Mouse (Mus musculus) inflammation-experienced regulatory T-cells, adult 6 months (primary cell): ENCODE measurements around the gene Ube2v1. TPM values are rescaled to one million over a fixed set of nuclear protein-coding genes. Genes with fewer than 3 reads are reported as not detected.

ENCODE experiments used
- ATAC-seq: one replicate; pipeline ENCODE4 v1.8.0; 2017
- polyA plus RNA-seq, 3 experiments: library from polyadenylated mRNA; unstranded; fragments of 100-300 nt; shearing (Covaris generic); gene quantifications; one replicate each; pipeline ENCODE4 v1.2.1; 2017

Gene Ube2v1
- polyA plus RNA-seq, 3 experiments from 2014 or later: 370 to 426 (median 380) TPM

DNA sequence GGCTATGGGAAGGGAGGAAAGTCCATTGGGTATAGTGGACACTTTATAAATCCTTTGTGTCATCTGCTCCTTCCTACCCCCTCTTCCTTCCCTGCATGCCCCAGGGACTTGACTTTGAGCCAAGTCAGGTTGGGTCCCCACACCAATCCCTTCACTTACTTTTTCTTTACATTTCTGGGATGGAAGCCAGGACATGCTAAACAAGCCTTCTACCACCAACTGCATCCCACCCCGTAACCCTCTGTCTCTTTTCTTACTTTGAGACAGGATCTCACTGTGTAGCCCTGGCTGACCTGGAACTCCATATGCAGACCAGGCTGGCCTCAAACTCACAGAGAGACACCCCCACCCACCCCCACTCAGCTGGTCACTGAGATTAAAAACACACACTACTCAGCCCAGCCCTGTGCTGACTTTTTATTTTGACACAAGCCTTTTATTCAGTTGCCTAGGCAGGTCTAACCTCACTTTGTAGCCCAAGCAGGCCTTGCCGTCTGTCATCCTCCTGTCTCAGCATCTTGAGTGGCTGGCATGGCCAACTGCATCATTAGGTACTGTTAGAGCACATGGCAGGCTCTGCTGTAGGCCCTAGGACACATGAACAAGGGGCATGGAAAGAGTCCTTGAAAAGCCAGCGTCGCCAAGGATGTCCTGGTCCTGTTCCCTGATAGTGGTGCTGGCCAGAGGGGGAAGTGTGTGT lies 38.2 kb downstream of the Ube2v1 start:
- no peak for ATAC-seq

DNA sequence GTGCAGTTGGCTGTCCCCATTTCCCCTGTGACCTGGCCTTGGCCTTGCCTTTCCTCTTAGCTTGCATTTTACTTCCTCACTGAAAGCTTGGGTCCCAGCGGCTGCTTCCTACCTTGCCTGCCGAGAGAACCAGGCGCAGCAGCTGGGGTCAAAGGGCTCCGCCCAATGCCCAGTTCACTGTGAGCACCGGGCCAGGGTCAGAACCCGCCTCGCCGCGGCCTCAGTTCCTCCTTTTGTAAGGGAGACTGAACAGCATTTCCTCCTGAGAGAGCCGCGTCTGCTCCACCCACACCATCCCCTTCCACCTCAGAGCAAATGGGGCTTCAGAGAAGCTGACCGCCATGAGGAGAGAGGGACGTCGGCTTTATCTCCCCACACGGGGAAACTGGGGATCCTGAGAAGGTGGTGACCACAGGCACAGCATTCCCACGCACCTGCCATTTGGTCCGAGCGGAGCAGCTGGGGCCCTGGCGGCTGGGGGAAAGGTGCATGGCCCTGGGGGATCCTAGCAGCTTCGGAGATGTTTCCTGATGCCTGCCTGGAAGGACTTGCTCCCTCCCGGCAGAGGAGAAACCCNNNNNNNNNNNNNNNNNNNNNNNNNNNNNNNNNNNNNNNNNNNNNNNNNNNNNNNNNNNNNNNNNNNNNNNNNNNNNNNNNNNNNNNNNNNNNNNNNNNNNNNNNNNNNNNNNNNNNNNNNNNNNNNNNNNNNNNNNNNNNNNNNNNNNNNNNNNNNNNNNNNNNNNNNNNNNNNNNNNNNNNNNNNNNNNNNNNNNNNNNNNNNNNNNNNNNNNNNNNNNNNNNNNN lies 42.9 kb downstream of the Ube2v1 start:
- peak; percentile 86 for ATAC-seq

DNA sequence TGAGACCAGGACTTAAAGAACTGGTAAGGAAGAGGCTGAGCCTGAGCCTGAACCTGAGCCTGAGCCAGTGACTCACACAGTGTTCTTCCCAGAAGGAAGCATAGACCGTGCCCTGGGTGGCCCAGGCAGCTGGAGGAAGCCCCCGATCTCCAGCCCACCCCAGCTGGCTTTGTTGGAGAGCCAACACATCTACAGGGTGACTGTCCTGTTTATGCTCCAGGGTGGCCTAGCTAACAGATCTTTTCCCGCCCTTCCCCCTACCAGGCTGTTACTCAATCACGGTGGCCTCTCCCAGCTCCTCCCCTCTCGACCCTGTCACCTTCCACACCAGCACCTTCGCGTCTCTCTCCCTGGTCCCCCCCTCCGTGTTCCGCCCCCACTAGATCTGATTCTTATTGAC lies 44.9 kb downstream of the Ube2v1 start:
- ATAC-seq: no peak

DNA sequence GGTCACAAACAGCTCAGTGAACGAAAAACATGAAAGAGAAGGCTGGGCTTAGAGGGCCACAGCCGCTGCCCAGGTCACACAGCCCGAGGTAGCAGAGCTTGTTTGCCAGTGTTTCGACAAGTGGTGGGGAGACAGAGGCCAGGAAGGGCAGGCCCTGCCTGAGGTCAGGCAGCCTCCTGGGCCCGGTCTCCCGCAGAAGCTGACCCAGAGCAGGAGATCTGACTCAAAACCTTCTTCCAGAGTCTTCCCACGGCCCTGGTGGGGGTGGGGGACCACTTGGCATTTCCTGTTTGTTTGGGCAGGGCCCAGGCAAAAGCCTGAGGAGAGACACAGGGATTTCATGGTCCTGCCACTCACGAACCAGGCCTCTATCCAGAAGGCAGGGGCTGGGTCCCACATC lies 45.9 kb downstream of the Ube2v1 start:
- ATAC-seq: no peak

DNA sequence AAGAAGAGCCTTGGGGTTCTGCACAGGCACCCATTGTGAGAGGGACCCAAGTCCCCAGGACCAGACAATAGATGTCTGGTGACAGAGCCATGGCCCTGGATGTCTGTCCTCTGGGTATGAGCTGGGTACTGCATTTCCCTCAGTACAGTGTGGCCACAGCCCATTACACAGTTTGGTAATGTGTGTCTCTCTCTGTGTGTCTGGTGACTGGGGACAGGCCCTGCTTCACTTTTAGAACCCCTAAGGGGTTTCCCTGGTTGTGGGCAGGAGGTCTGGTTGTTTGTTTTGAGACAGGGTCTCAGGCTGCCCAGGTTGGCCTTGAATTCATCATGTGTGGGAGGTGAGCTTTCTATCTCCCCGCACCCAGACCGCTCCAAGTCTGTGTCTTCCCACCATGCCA lies 46.6 kb downstream of the Ube2v1 start:
- ATAC-seq: no peak

DNA sequence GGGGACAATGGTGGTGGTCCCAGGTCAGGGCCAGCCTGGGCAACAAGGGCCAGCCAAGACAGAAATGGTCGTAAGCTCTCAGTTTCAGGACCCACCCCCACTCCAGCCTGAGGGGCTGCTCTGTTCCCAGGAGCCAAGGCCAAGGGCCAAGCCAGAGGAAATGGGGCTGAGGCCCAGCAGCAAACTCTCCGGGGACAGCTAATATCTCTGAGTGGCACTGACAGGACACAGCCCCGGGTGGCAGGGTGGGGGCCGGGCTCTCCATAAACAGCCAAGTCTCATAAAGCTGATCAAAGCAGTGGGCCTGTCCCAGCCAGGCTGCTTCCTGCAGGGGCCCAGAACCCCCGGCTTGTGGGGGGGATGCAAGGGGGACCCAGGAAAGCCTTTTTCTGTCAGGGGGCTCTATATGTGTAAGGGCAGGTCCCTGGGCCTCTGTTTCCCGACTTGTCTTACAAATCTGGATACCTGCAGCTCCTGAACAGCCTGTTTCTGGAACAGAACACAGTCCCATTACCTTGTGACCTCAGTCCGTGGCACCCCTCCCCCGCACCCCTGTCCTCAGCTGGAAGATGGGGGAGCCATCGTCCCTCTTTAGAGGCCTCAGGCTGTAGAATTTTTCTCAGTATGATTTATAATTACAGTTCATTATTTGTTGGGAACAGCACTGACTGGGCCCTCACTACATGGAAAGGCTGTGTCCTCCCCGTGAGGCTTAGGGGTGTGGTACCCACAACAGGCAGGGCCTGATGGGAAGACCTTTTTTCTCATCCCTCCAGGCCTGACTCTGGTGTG lies 48.5 kb downstream of the Ube2v1 start:
- ATAC-seq: no peak

DNA sequence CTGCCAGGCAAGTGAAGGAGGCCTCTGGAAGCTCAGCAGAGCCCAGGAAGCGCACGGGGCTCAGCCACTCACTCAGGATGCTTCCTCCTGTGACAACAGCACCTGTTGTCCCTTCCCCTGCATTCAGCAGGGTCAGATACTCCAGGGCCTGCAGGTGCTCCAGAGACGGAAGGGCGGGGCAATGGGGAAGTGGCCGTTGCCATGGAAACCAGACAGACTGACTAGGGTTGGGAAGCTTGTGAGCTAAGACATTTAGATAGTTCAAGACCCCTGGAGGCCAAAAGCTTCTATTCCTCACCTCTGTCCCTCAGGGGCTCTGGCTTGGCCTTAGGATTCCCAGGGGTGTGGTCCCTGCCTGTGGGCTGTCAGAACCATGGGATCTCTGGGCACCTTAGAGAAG lies 53.4 kb downstream of the Ube2v1 start:
- no peak for ATAC-seq

DNA sequence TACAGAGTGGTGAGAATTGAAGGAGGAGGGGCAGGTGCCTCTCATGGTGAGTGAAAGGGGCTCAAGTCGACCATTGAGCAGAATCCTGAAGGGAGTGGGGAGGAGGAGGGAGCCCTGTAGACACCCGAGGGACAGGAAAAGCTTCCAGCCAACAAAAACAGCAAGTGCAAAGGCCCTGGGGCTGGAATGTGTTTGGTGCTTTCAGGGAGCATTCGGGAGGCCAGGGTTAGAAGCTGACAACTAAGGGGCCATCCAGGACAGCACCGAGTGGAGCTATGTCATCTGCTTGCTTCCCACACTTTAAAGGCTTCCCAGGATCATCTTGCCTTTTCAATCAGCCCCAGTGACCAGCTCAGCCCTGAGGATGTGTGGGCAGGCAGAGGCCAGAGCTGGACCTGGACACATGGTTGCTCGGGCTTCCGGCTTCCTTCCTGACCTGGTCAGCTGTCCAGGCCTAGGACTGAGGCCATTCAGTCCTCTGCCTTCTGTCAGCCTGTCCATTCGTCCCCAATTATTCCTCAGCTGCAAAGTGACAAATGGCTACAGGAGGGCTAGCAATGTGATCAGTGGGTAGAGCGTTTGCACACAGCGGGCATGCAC lies 54.6 kb downstream of the Ube2v1 start:
- ATAC-seq: no peak

DNA sequence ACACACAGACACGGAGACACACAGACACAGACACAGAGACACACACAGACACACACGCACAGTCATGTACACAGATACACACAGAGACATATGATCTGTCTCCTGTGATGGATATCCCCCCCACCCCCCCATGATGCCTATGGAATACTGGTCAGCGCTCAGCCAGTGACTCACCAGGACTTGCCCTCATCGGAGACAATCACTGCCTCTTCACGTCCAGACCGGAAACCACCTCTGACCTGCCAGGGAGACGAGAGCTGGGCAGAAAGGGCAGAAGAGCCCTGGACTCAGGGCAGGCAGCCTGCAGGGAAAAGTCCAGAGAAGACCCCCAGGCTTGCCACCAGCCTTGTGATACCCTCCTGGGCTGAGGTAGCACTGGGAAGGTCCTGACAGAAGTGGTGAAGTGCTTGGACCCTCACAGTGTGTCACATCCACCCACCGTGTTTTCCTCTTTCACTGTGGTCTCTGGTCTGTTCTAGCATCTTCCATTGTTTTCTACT lies 55.7 kb downstream of the Ube2v1 start:
- ATAC-seq: no peak

DNA sequence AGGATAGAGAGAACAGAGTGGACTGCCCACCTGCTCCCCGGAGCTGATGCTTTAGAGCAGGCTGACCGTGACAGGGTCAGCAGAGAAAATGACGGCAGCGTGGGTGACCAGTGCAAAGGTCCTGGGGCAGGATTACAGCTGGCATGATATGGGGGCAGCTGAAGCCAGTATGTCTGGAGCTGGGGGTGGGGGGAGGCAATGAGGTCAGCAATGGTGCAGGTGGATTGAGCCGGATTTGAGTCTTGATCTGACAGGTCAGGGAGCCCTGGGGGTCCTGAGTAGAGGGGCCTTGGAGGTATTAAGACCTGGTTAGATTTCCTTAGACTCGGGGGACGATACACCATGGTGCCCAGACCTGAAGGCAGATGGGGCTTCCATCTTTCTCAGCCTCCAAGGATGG lies 56.3 kb downstream of the Ube2v1 start:
- ATAC-seq: no peak

DNA sequence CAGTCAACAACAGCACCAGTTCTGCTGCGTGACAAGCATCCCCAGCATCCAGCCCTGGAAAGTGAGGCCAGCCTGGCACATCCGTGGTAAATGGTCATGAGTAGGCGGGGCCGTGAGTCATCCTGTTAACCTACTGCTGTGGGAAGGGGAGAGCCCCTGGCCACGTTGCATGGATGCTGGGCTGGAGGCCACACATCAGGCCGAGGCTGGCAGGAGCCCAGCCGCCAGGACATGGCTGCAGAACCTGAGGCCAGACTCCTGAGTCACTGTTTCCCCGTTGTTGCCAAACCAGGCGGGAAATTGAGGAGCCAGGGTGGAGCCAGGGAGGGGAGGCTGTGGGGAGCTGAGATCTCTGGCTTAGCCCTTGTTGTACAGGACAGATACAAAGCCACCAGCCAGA lies 57.1 kb downstream of the Ube2v1 start:
- no peak for ATAC-seq

DNA sequence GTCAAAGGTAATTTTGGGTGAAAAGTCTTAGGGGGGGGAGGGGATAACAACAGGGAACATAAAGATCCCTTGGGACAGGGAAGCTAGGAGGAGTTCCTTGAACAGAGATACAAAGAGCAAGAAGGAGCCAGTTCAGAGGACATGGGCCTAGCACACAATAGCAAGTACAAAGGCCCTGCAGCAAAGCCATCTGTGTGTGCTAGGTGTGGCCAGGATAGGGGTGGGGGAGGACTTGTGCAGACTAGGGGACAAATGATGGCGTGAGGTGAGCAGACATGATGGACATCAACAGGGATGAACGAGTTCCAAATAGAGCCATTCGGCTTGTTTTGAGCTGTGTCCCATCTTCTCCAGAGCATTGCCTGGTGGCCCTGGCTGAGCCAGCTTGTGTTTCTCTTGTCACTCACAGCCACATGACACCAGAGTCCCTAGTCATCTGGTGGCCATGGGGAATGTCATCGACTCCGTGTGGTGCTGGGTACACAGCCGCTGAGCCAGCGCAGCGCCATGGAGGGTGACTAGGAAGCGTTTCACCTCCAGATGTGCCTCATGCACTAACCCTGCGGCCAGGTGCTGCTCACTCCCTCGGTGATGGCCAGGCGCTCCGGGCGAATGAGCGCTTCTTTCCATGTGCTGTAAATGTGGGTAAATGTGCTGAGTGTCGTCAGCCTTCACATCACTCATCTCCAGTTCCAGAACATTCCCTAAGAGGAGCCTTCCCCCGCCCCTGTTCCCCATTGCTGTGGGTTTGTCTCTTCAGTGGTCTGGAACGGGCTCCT lies 60.3 kb downstream of the Ube2v1 start:
- ATAC-seq: no peak

DNA sequence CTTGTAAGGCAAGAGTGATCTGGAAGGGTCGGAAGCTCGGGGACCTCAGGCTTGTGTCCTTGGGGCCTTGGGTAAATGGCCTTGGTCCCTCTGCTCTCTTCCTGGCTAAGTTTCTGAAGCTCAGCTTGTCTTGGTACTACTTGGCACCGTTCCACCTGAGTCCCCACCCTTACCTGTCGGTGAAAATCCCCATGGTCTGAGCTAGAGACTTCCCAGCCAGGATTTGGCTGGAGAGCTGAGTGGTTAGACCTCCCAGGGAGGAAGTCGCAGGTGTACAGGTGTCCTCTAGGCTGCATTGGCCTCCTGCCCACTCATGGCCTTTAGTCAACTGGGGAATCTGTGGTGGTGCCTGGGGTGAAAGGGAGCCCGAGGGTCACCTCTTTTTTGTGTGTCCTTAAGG lies 61.1 kb downstream of the Ube2v1 start:
- ATAC-seq: no peak

DNA sequence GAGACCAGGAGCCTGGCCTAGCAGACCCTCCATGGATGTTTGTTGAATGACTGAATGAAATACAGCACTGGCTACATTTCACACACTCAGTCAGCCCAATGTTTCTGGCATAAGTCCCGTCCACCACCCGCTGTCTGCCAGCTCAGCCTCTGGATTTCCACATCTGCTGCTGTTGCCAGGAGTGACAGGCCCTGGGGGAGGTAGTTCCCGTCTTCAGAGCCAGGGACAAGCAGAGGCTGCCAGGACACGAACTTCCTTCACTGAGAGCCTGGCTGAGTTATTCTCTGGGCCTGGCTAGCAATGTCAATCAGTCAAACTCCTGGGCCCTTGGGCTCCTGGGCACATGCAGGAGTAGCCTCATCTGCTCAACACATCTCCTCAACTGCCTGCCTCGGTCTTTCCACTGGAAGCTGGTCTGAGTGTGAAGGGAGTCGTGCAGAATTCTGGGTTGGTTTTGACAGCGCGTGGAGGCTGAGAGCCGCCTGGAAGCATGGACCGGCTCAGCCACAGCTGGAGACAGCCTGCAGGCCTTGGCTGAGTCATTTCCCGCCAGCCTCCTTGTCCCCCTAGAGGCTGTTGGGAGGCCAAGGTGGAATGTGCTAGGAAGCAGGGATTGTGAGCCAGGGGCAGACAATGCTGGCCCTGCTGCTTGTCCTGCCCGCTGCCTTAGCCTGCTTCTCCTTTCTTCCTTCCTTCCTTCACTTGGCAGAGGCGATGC lies 61.8 kb downstream of the Ube2v1 start:
- ATAC-seq: no peak

DNA sequence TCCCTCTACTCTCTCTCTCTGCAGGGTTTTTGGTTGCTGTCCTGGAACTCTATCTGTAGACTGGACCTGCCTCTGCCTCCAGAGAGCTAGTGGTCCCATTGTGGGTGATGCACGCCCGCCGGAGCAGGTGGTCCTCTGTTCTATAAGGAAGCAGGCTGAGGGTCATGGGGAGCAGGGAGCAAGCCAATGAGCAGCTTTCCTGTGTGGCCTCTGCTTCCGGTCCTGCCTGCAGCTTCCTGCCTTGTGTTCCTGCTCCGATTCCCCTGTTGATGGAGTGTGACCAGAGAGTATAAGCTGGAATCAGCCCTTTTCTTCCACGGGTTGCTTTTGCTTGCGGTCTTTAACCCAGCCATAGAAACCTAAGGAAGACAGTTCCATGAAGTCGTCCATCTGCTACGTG lies 63.8 kb downstream of the Ube2v1 start:
- ATAC-seq: no peak

DNA sequence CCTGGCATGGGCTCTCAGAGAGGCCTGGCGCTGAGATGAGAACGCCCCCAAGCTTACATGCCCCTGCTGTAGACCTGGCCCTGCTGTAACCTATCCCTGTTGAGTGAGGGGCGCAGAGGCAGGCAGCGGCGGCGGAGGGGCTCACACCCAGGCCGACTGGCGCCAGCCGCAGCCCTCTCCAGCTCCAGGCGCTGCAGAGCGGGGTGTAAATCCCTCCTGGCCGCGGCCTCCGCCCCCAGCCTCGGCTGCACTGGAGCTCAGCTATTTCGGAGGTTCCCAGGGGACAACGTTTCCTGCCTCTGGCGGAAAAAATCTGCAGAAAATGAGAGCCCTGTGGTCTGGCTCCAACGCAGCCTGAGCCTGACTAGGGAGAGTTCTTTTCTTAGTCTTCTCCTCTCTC lies 66.2 kb downstream of the Ube2v1 start:
- ATAC-seq: no peak

DNA sequence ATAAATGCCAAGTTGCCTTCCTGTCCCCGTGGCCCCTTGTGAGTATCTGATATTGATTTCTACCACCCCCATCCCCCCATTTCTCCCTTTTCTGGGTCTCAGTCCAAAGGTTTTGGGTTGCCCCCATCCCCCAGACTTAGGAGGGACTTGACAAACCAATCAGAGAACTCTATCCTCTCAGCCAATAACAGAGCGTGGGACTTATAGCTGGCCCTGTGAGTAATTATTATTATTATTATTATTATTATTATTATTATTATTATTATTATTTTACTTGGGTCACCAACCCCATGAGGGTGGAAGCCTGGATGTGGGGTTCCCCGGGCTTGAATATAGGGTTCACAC lies 66.6 kb downstream of the Ube2v1 start:
- no peak for ATAC-seq

DNA sequence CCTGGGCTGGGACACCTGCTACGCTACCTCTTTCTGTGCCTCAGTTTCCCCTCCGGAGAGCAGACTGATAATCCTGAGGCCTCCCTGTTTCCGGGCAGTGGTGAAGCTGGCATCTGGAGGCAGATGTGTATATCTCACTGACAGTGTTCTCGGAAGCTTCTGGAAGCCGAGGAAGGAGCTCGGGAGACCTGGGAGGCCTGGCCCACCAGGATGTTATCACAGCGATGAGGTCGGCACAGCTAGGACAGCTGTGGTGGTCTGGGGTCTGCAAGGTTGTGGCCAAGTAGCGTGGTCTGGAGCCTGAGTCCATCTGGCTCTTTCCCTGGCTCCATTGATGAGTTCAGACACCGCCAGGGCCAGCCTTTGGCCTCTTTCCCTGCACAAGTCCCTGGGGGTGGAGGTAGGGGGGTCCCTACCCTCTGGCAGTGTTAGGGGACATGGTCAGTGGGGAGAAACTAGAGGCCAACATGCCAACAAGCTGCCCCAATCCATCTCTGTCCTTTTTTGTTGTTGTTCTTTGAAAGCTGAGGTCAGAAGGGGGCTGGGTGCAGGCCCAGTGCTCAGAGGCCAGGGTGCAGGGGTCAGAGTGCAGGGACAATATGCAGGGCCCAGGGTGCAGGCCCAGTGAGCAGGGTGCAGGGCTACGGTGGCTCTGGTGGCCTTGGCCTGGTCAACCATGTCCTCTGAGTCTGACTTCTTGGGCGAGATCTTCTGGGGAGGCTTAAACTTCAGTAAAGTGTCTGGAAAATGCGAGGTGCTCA lies 67.2 kb downstream of the Ube2v1 start:
- no peak for ATAC-seq

DNA sequence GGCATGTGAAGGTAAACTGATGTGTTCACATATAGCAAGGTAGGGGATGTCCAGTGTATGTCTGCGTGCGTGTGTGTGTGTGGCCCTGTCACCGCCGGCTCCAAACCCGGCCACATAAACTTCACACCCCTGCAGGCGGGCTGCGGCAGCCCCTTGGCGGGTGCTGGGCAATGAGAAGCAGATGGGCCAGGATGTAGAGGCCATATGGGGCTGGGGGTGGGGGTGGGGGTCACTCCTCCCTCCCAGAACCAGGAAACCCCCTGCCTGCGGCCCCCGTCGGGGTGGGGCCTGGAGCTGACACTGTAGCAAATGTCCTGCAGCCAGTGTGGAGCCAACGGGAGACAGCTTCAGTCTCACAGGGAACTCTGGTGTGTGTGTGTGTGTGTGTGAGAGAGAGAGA lies 68.2 kb downstream of the Ube2v1 start:
- no peak for ATAC-seq

DNA sequence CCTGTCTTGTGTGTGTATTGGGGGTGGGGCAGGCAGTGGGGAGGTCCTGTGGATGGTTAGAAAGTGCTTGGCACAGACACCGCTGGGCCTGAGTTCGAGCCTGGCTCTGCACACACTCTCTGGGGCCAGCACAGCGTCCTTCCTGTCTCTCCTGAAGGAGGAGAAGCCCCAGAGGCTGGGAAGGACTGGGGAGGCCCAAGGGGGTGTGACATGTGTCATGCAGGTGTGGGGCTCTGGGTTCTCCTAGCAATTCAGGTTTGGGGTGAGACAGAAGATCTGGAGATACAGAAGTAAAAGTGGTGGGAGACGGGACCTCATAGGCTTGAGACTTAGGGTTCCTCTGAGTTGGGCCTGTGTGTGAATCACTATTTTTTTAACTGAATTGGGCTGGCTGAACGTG lies 68.9 kb downstream of the Ube2v1 start:
- no peak for ATAC-seq

DNA sequence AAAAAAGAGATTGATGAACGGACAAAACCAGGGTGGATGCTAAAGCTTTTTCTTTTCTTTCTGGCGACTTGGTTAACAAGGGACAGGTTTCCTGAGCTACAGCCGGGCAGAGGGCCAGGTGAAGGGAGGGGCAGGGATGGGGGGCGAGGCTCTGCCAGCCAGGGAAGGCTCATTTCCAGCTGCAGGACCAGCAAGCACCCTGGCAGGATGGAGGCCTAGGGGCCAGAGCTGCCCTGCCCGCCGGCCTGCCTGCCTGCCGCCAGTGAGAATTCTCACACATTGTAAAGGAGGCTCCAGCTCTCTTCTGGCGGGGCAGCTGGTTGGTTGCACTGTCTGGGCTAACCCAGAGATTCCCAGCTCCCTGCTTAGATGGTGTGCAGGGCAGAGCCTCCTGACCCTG lies 69.8 kb downstream of the Ube2v1 start:
- no peak for ATAC-seq
